Mouse (Mus musculus) heart, adult 18-20 months (tissue): ENCODE measurements around the gene Pvrig. TPM values are rescaled to one million over a fixed set of nuclear protein-coding genes. Genes with fewer than 3 reads are reported as not detected.
A peak's percentile ranks its signal among the peaks of the same experiment; 100 is the strongest.
"Not testable (repeated sequence)": the region's sequence is repeated elsewhere in the genome, so short reads cannot be mapped to it uniquely, and the experiment has no call there.

Source experiments
- DNase-seq, 2 experiments: peaks; one replicate each; pipeline ENCODE4 v3.0.0; 2021 to 2022; ENCODE audit warnings: mixed read lengths in 1 of 2
- long read RNA-seq, 2 experiments: library from polyadenylated mRNA; stranded (forward); transcript quantifications; one replicate each; pipeline ENCODE4 v2.0.0; 2021
- total RNA-seq, 2 experiments: library from RNA; stranded (reverse); gene quantifications; 2 replicates each; pipeline ENCODE4 v1.2.3; 2021

Pvrig gene
- total RNA-seq: not detected
- long read RNA-seq, experiment 1: 0 reads
- long read RNA-seq, experiment 2: 0 reads

DNA sequence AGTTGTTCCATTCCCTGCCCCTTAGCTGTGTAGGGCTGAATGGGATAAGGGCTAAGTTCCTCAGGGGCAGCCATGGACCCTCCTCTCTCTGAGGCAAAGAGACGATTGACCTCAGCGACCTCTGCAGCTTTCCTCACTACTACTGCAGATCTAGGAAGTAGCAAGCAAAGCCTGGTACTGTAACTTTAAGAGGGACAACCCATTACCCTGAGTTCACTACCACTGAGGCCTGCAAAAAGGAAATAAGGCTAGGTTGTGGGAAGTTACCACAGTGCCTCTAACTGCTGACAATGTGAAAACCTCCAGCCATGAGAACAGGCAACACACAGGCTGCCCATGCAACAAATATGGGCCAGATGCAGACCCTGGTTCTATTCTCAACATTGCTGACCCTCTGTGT is at the start of gene Pvrig:
Pvrig (plus strand) TSS at position 301 of the 400 bp plus-strand sequence.
- DNase-seq: peak in 1 of 2 experiments; percentile 3

DNA sequence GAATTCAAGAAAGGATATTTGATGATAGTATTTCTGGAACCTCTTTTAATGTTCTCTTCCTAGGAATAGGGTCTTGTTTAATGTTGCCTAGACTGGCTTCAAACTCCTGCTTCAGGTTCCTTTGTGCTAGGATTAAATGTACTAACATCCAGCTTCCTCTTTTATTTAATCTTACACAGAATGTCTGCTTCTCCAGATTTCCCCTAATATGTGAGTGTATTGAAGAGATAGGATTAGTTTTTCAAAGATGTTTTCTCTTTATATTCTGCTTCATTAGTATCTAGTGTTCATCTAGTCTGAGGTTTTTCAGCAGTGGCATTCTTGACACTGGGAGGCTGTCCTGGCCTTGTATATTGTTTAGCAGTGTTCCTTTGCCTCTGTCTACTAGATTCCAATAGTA is 47.6 kb upstream of the Pvrig start:
- no peak for DNase-seq

DNA sequence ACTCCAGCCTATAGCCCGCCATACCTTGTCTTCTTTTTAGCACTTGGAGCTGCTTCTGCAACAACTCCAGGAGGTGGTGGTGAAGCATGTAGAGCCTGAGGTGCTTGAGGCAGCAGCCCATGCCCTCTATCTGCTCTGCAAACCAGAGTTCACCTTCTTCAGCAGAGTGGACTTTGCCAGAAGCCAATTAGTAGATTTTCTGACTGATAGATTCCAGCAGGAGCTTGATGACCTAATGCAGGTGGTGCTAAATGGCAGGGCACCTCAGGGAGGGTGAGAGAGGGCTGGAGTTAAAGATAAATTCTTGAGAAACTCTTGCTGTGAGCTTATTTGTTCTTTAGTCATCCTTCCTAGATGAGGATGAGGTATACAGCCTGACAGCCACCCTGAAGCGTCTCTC is 42.1 kb upstream of the Pvrig start:
- DNase-seq: no peak

DNA sequence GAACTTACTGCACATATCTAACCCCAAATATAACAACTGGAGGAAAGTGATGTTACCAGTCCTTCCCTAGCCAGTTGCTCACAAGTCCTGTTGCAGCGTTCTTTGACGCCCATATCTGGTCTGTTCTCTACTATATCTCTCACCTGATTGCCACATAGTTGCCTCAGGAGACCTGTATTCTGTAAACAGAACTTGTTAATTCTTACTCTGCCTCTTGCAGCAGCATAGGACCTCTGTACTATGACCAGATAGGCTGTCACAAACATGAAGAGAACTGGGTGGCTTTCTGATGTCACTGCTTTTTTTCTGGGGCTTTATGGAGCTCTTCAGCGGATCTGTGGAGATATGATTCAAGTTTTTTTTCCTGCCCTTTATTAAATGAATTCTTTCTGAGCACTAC is 29.0 kb upstream of the Pvrig start:
- DNase-seq: no peak

DNA sequence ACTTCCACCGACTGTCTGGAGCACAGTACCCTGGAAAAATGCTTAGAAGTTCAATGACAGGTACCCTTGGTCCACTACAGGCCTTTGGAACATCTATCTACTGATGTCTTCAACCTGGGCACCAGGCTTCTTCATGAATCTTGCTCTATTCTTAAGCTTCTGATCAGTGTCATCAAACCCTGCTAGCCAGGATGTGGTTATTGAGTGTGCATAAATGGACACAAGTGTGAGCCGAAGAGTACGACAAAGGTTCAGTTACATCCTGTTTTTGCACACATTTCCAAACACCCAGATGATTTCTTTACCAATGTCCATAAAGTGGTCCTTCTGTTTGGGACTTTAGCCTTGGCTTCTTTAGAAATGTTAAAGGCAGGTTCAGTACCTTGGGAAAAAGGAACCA is 1.5 kb downstream of the Pvrig start:
- no peak for DNase-seq

DNA sequence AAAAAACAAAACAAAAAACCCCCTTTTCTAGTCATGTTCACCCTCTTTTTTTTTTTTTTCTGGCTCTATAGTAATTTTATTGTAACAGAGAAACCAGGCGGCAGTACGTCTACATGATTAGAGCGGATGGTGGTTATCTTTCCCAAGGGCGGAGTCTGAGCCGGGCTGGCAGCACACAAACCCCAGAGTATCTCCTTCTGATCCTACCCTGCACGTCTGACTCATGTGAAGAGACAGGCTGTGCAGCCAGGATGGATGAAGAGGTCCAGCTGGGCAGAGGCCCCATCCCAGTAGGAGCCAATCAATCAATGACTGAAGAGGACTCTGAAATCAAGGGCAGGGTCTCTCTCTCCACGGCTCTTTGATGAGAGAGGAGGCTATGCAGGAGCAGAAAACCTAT is 21.4 kb downstream of the Pvrig start:
- DNase-seq: not testable (repeated sequence)

DNA sequence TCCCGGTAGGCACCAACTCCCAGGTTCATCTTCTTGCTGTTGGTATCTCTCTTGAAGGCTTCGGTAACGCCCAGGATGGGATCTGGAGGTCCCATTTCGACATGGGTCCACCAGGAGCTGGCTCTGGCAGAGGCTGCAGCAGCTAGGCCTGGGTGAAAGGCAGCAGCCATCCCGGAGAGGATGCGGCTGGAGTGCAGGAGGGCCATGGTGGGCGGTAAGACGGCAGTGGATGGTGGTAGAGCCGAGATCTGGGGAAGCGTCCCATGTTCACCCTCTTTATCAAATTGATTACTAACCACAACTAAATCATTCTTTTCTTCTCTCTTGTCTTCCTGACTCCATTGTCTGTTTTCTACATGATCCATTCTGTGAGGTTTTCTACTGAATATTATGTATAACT is 23.6 kb downstream of the Pvrig start:
- not testable (repeated sequence) for DNase-seq

Other genes with a start within 250 kb of the Pvrig start
- 10 to 100 TPM; 11.4 to 13.6 TPM for gene Zscan21, start 225.1 kb upstream of the Pvrig start, total RNA-seq
- 1 to 10 TPM; 6.8 to 8.0 TPM for gene Zfp113, start 186.2 kb upstream of the Pvrig start, total RNA-seq
- gene Cops6, start 180.9 kb upstream of the Pvrig start, total RNA-seq: 100 to 1,000 TPM; 123 to 129 TPM
- 1 to 10 TPM; 6.4 to 7.9 TPM for gene Ap4m1, start 170.0 kb upstream of the Pvrig start, total RNA-seq
- gene Mcm7, start 169.5 kb upstream of the Pvrig start, total RNA-seq: 10 to 100 TPM in 1 of 2 experiments, 1 to 10 TPM in 1; 9.3 to 11.6 TPM
- 10 to 100 TPM; 29.6 to 34.7 TPM for gene Taf6, start 154.5 kb upstream of the Pvrig start, total RNA-seq
- 1 to 10 TPM; 6.3 to 6.9 TPM for gene Cnpy4, start 154.5 kb upstream of the Pvrig start, total RNA-seq
- 1 to 10 TPM; 1.9 to 2.8 TPM for gene Mblac1, start 147.6 kb upstream of the Pvrig start, total RNA-seq
- under 1 TPM; 0.47 to 0.57 TPM for gene Nxpe5, start 116.1 kb upstream of the Pvrig start, total RNA-seq
- gene Lamtor4, start 86.5 kb upstream of the Pvrig start, total RNA-seq: 10 to 100 TPM; 58.7 to 64.6 TPM
- 1 to 10 TPM; 3.2 to 4.2 TPM for gene BC037034, start 77.9 kb upstream of the Pvrig start, total RNA-seq
- under 1 TPM; 0.15 to 0.32 TPM for gene Gal3st4, start 69.1 kb upstream of the Pvrig start, total RNA-seq
- not detected for gene Gm43720, start 62.0 kb upstream of the Pvrig start, total RNA-seq
- under 1 TPM in 1 of 2 experiments, not detected in 1; 0.15 TPM for gene Gpc2, start 62.0 kb upstream of the Pvrig start, total RNA-seq
- not detected for gene Stag3, start 61.7 kb upstream of the Pvrig start, total RNA-seq
- 1 to 10 TPM; 4.3 TPM for gene Zfp157, start 99.5 kb downstream of the Pvrig start, total RNA-seq
- gene 1700123K08Rik, start 222.8 kb downstream of the Pvrig start, total RNA-seq: not detected